Mouse (Mus musculus): ENCODE results near the gene Ccnb1ip1.
"Not testable (repeated sequence)": the region's sequence is repeated elsewhere in the genome, so short reads cannot be mapped to it uniquely, and the experiment has no call there.

Ccnb1ip1 gene

GRCm38 (mm10) chr14:50807487-50808072 lies at the start of gene Ccnb1ip1, which contains the start of gene Parp2:
Ccnb1ip1 (minus strand) TSS chr14:50807732.
Parp2 (plus strand) TSS chr14:50807841.
- DNase-seq (ENCODE audit: low spot score), result peak; percentile 94

- no peak for DNase-seq (ENCODE audit: low spot score)
Measured at GRCm38 (mm10) chr14:50855788-50856187, 48.3 kb upstream of the Ccnb1ip1 start.

- no peak for DNase-seq (ENCODE audit: low spot score)
Measured at GRCm38 (mm10) chr14:50837236-50837635, 29.7 kb upstream of the Ccnb1ip1 start.

GRCm38 (mm10) chr14:50834435-50834834 lies 26.9 kb upstream of the Ccnb1ip1 start:
- peak; percentile 51 for DNase-seq (ENCODE audit: low spot score)

GRCm38 (mm10) chr14:50833964-50834363 lies 26.4 kb upstream of the Ccnb1ip1 start:
- DNase-seq (ENCODE audit: low spot score), result no peak

GRCm38 (mm10) chr14:50829878-50830277 lies 22.3 kb upstream of the Ccnb1ip1 start:
- DNase-seq (ENCODE audit: low spot score), result no peak

- no peak for DNase-seq (ENCODE audit: low spot score)
Measured at GRCm38 (mm10) chr14:50826579-50826978, 19.0 kb upstream of the Ccnb1ip1 start.

- DNase-seq (ENCODE audit: low spot score), result no peak
Measured at GRCm38 (mm10) chr14:50824219-50824618, 16.7 kb upstream of the Ccnb1ip1 start.

- no peak for DNase-seq (ENCODE audit: low spot score)
Measured at GRCm38 (mm10) chr14:50823240-50823639, 15.7 kb upstream of the Ccnb1ip1 start.

GRCm38 (mm10) chr14:50813060-50813459 lies 5.5 kb upstream of the Ccnb1ip1 start:
- no peak for DNase-seq (ENCODE audit: low spot score)

GRCm38 (mm10) chr14:50806469-50806868 lies 1.1 kb downstream of the Ccnb1ip1 start:
- DNase-seq (ENCODE audit: low spot score), result not testable (repeated sequence)

GRCm38 (mm10) chr14:50804683-50805082 lies 2.8 kb downstream of the Ccnb1ip1 start:
- no peak for DNase-seq (ENCODE audit: low spot score)

- DNase-seq (ENCODE audit: low spot score), result peak; percentile 64
Measured at GRCm38 (mm10) chr14:50802843-50803562, 4.5 kb downstream of the Ccnb1ip1 start.

GRCm38 (mm10) chr14:50802441-50802840 lies 5.1 kb downstream of the Ccnb1ip1 start:
- no peak for DNase-seq (ENCODE audit: low spot score)

GRCm38 (mm10) chr14:50799502-50800259 lies 7.9 kb downstream of the Ccnb1ip1 start:
- peak; percentile 60 for DNase-seq (ENCODE audit: low spot score)

GRCm38 (mm10) chr14:50798512-50798911 lies 9.0 kb downstream of the Ccnb1ip1 start:
- no peak for DNase-seq (ENCODE audit: low spot score)

GRCm38 (mm10) chr14:50796464-50796863 lies 11.1 kb downstream of the Ccnb1ip1 start:
- no peak for DNase-seq (ENCODE audit: low spot score)

GRCm38 (mm10) chr14:50795965-50796364 lies 11.6 kb downstream of the Ccnb1ip1 start:
- no peak for DNase-seq (ENCODE audit: low spot score)

- DNase-seq (ENCODE audit: low spot score), result no peak
Measured at GRCm38 (mm10) chr14:50795261-50795935, 12.1 kb downstream of the Ccnb1ip1 start.

- DNase-seq (ENCODE audit: low spot score), result peak; percentile 24
Measured at GRCm38 (mm10) chr14:50788157-50788556, 19.4 kb downstream of the Ccnb1ip1 start.

- peak; percentile 88 for DNase-seq (ENCODE audit: low spot score)
Measured at GRCm38 (mm10) chr14:50785251-50785637, 22.3 kb downstream of the Ccnb1ip1 start, which contains the start of gene Ttc5. Ttc5 (minus strand) TSS chr14:50785519.
